Mouse (Mus musculus): ENCODE data around the gene Rtn2. TPM values are rescaled to one million over a fixed set of nuclear protein-coding genes. Genes with fewer than 3 reads are reported as not detected.
"Not testable (repeated sequence)": the region's sequence is repeated elsewhere in the genome, so short reads cannot be mapped to it uniquely, and the experiment has no call there.

The Rtn2 gene
- total RNA-seq, 1 experiment = 9.9 TPM

- in situ Hi-C loops (cut with MboI; ENCODE audit: low sequenced_read_pairs in 2 of 2, unreplicated experiment in 2 of 2) = loop anchor here in 1 of 2 experiments (5.0 kb wide), 1 partner anchor 97 kb away; no protein-coding TSS in a partner anchor
- peak within 1 kb of the TSS; percentile 76 for H3K9ac ChIP-seq (ENCODE audit: insufficient read depth, low read depth, low read length, poor library complexity, severe bottlenecking)
- TF ChIP-seq HCFC1 (IDR thresholded peaks at IDR 0.05; ENCODE audit: borderline replicate concordance, insufficient read depth, low read length) = peak; percentile 31; the same call in 1 of the 2 replicates
- no peak for TF ChIP-seq MAFK (IDR thresholded peaks at IDR 0.05; ENCODE audit: insufficient read depth, low read depth, low read length)
- no peak for TF ChIP-seq ZC3H11A (IDR thresholded peaks at IDR 0.05; ENCODE audit: borderline replicate concordance, low read depth, low read length)
- TF ChIP-seq CHD2 (IDR thresholded peaks at IDR 0.05; ENCODE audit: low read depth, low read length) = no peak
- no peak for TF ChIP-seq ZNF384 (IDR thresholded peaks at IDR 0.05; ENCODE audit: low read depth, low read length)
- H3K9me3 ChIP-seq (ENCODE audit: control insufficient read depth, insufficient read depth, low read depth, low read length) = no peaks in the 10 kb centered on the region
- peaks cover 0 to 6% of the 10 kb centered on the region in 2 experiments; a peak in 1 of 4 replicates for H3K4me1 ChIP-seq (ENCODE audit: control insufficient read depth in 2 of 2, insufficient read depth in 2 of 2, low read length in 2 of 2, poor library complexity in 1 of 2)
- DNase-seq (ENCODE audit: low read depth, low spot score) = no peak
- peak within 1 kb of the TSS; percentile 20; the same call in 1 of the 2 replicates for H3K27ac ChIP-seq (ENCODE audit: insufficient read depth, low read depth, low read length, poor library complexity, severe bottlenecking)
- peak within 1 kb of the TSS; percentile 75 to 81 for H3K4me3 ChIP-seq (ENCODE audit: insufficient read depth in 1 of 2, low read depth in 1 of 2, low read length in 2 of 2, poor library complexity in 1 of 2, severe bottlenecking in 1 of 2)
- no peaks in the 10 kb centered on the region for H3K36me3 ChIP-seq (ENCODE audit: control insufficient read depth, insufficient read depth, low read length, poor library complexity, severe bottlenecking)
Measured at GRCm38 (mm10) chr7:19279581-19280114, 2.8 kb upstream of the Rtn2 start, which contains the start of gene Ppm1n. Gene Ppm1n, minus strand, starts transcription at chr7:19280064.

- H3K9me3 ChIP-seq (ENCODE audit: control insufficient read depth, insufficient read depth, low read depth, low read length); DNase-seq (ENCODE audit: low read depth, low spot score); H3K27ac ChIP-seq (ENCODE audit: insufficient read depth, low read depth, low read length, poor library complexity, severe bottlenecking); H3K4me1 ChIP-seq (ENCODE audit: control insufficient read depth in 2 of 2, insufficient read depth in 2 of 2, low read length in 2 of 2, poor library complexity in 1 of 2); H3K36me3 ChIP-seq (ENCODE audit: control insufficient read depth, insufficient read depth, low read length, poor library complexity, severe bottlenecking): not testable (repeated sequence)
- in situ Hi-C loops (cut with MboI; ENCODE audit: low sequenced_read_pairs in 2 of 2, unreplicated experiment in 2 of 2) = loop anchor here in 1 of 2 experiments (5.0 kb wide), 1 partner anchor 99 kb away; no protein-coding TSS in a partner anchor
- Histone ChIP-seq H3K4me3 (ENCODE audit: insufficient read depth in 1 of 2, low read depth in 1 of 2, low read length in 2 of 2, poor library complexity in 1 of 2, severe bottlenecking in 1 of 2) (peak overlapping the region; percentile 56 to 90), H3K9ac (ENCODE audit: insufficient read depth, low read depth, low read length, poor library complexity, severe bottlenecking) (peak overlapping the region; percentile 57; the same call in 1 of the 2 replicates)
Measured at GRCm38 (mm10) chr7:19281680-19282304, 632 bp upstream of the Rtn2 start.

- Histone ChIP-seq H3K36me3 (ENCODE audit: control insufficient read depth, insufficient read depth, low read length, poor library complexity, severe bottlenecking) (no peaks in the 10 kb centered on the region; the same call in 1 of the 2 replicates), H3K27ac (ENCODE audit: insufficient read depth, low read depth, low read length, poor library complexity, severe bottlenecking) (no peak overlapping the region), H3K9ac (ENCODE audit: insufficient read depth, low read depth, low read length, poor library complexity, severe bottlenecking) (peak overlapping the region; percentile 80), H3K9me3 (ENCODE audit: control insufficient read depth, insufficient read depth, low read depth, low read length) (no peaks in the 10 kb centered on the region), H3K4me3 (ENCODE audit: insufficient read depth in 1 of 2, low read depth in 1 of 2, low read length in 2 of 2, poor library complexity in 1 of 2, severe bottlenecking in 1 of 2) (peak overlapping the region; percentile 56 to 90), H3K4me1 (ENCODE audit: control insufficient read depth in 2 of 2, insufficient read depth in 2 of 2, low read length in 2 of 2, poor library complexity in 1 of 2) (peaks cover 0 to 6% of the 10 kb centered on the region in 2 experiments; a peak in 1 of 4 replicates)
- DNase-seq (ENCODE audit: low read depth, low spot score) = no peak
- in situ Hi-C loops (cut with MboI; ENCODE audit: low sequenced_read_pairs in 2 of 2, unreplicated experiment in 2 of 2) = loop anchor here in 1 of 2 experiments (5.0 kb wide), 1 partner anchor 101 kb away; no protein-coding TSS in a partner anchor
- TF ChIP-seq ZC3H11A (IDR thresholded peaks at IDR 0.05; ENCODE audit: borderline replicate concordance, low read depth, low read length) (no peak), ZNF384 (IDR thresholded peaks at IDR 0.05; ENCODE audit: low read depth, low read length) (no peak), CHD2 (IDR thresholded peaks at IDR 0.05; ENCODE audit: low read depth, low read length) (no peak), MAFK (IDR thresholded peaks at IDR 0.05; ENCODE audit: insufficient read depth, low read depth, low read length) (0 out of 2 replicates have a peak, but pooled peaks have one; percentile 12)
Measured at GRCm38 (mm10) chr7:19282791-19283405, 474 bp downstream of the Rtn2 start.

GRCm38 (mm10) chr7:19283406-19283804 is 981 bp downstream of the Rtn2 start:
- TF ChIP-seq ZNF384 (IDR thresholded peaks at IDR 0.05; ENCODE audit: low read depth, low read length) = no peak
- no peaks in the 10 kb centered on the region; the same call in 1 of the 2 replicates for H3K36me3 ChIP-seq (ENCODE audit: control insufficient read depth, insufficient read depth, low read length, poor library complexity, severe bottlenecking)
- no peak for DNase-seq (ENCODE audit: low read depth, low spot score)
- no peak overlapping the region for H3K27ac ChIP-seq (ENCODE audit: insufficient read depth, low read depth, low read length, poor library complexity, severe bottlenecking)
- in situ Hi-C loops (cut with MboI; ENCODE audit: low sequenced_read_pairs in 2 of 2, unreplicated experiment in 2 of 2) = loop anchor here in 1 of 2 experiments (5.0 kb wide), 1 partner anchor 101 kb away; no protein-coding TSS in a partner anchor
- H3K4me3 ChIP-seq (ENCODE audit: insufficient read depth in 1 of 2, low read depth in 1 of 2, low read length in 2 of 2, poor library complexity in 1 of 2, severe bottlenecking in 1 of 2) = no peak overlapping the region; a peak in 1 of 4 replicates
- H3K9me3 ChIP-seq (ENCODE audit: control insufficient read depth, insufficient read depth, low read depth, low read length) = no peaks in the 10 kb centered on the region
- H3K9ac ChIP-seq (ENCODE audit: insufficient read depth, low read depth, low read length, poor library complexity, severe bottlenecking) = no peak overlapping the region
- H3K4me1 ChIP-seq (ENCODE audit: control insufficient read depth in 2 of 2, insufficient read depth in 2 of 2, low read length in 2 of 2, poor library complexity in 1 of 2) = peaks cover 0 to 3% of the 10 kb centered on the region in 2 experiments; a peak in 1 of 4 replicates
